Comparison of ENCODE assay signal across 9 mouse cellular contexts in genomic region chr3:84654246-84654826, GRCm38 (mm10). TPM values are rescaled to one million over a fixed set of nuclear protein-coding genes. Genes with fewer than 3 reads are reported as not detected.
DNase-seq lines count a peak whose midpoint lies in the region; ATAC-seq and TF ChIP-seq lines count a peak whose summit lies in the region.
"Had no signal": no experiment of that assay in that cellular context is flagged by ENCODE, and none has a peak within 500 bp of the region (broad histone marks: within the 10 kb centered on the region; RNA-seq: fewer than 3 reads in every experiment).

No protein-coding gene starts in this region.

- peak; percentile 89 for DNase-seq in heart, adult 11 months
- no peak for DNase-seq in heart, postnatal 25 days (ENCODE audit: low spot score)
- DNase-seq in forebrain, embryonic 11.5 days (ENCODE audit: low spot score), result no peak
- no peak for DNase-seq in layer of hippocampus, adult 8-10 months (ENCODE audit: low spot score in 2 of 2)
- DNase-seq in left cerebral cortex, postnatal 36 days (ENCODE audit: low spot score in 2 of 2), result no peak

- H3K9me3 ChIP-seq in forebrain, embryonic 11.5 days (ENCODE audit: control insufficient read depth, low read length), result no peaks in the 10 kb centered on the region
- no peaks in the 10 kb centered on the region for H3K9me3 ChIP-seq in intestine, postnatal 0 days (ENCODE audit: control insufficient read depth)
- H3K9me3 ChIP-seq in midbrain, embryonic 16.5 days (replicated peaks; ENCODE audit: control insufficient read depth, low read length, poor library complexity, severe bottlenecking), result no peaks in the 10 kb centered on the region

- no peaks in the 10 kb centered on the region for H3K36me3 ChIP-seq in forebrain, embryonic 11.5 days (ENCODE audit: control insufficient read depth, insufficient read depth, low read length)
- no peaks in the 10 kb centered on the region for H3K36me3 ChIP-seq in intestine, postnatal 0 days (ENCODE audit: control insufficient read depth, insufficient read depth)
- no peaks in the 10 kb centered on the region for H3K36me3 ChIP-seq in midbrain, embryonic 16.5 days (ENCODE audit: control insufficient read depth, insufficient read depth, low read length)

- no peaks in the 10 kb centered on the region for H3K27me3 ChIP-seq in forebrain, embryonic 11.5 days (ENCODE audit: control insufficient read depth, insufficient read depth, low read length)
- no peaks in the 10 kb centered on the region for H3K27me3 ChIP-seq in intestine, postnatal 0 days (replicated peaks; ENCODE audit: control insufficient read depth, insufficient read depth, low read length)
- no peaks in the 10 kb centered on the region for H3K27me3 ChIP-seq in midbrain, embryonic 16.5 days (ENCODE audit: control insufficient read depth, insufficient read depth, low read depth, low read length)
- H3K27me3 ChIP-seq: Patski had no signal

- ATAC-seq in activated CD4-positive, CD25-positive, alpha-beta regulatory T cell, adult 4 months, result peak; percentile 91
- ATAC-seq in forebrain, embryonic 11.5 days (replicated peaks; ENCODE audit: low FRiP score), result no peak; the same call in 1 of the 2 replicates
- peak; percentile 87 for ATAC-seq in intestine, postnatal 0 days
- ATAC-seq in midbrain, embryonic 16.5 days, result peak; percentile 55
- ATAC-seq: Patski had no signal

- H3K9ac ChIP-seq in forebrain, embryonic 11.5 days (ENCODE audit: low read length), result no peak overlapping the region
- no peak overlapping the region for H3K9ac ChIP-seq in intestine, postnatal 0 days (ENCODE audit: low read depth, low read length)
- H3K9ac ChIP-seq in midbrain, embryonic 16.5 days (ENCODE audit: low read depth, low read length), result no peak overlapping the region

- intact Hi-C loops in heart, postnatal 25 days (cut with DNase I), result no loop called here
- intact Hi-C loops in left cerebral cortex, postnatal 36 days (cut with DNase I), result no loop called here

- peaks cover 5% of the 10 kb centered on the region for H3K4me1 ChIP-seq in forebrain, embryonic 11.5 days (replicated peaks; ENCODE audit: control insufficient read depth, insufficient read depth, low read length)
- peaks cover 19% of the 10 kb centered on the region for H3K4me1 ChIP-seq in intestine, postnatal 0 days (replicated peaks; ENCODE audit: control insufficient read depth, insufficient read depth, low read length)
- peaks cover 14% of the 10 kb centered on the region for H3K4me1 ChIP-seq in midbrain, embryonic 16.5 days (ENCODE audit: control insufficient read depth, insufficient read depth, low read length)

- TF ChIP-seq CTCF in intestine, postnatal 0 days (IDR thresholded peaks at IDR 0.05; ENCODE audit: low read depth), result no peak

- no peak overlapping the region for H3K27ac ChIP-seq in forebrain, embryonic 11.5 days (ENCODE audit: low read depth, low read length)
- H3K27ac ChIP-seq in intestine, postnatal 0 days (ENCODE audit: low read depth, low read length), result peak overlapping the region; percentile 37
- H3K27ac ChIP-seq in midbrain, embryonic 16.5 days (ENCODE audit: low read length), result no peak overlapping the region

- peak overlapping the region; percentile 12; the same call in 1 of the 2 replicates for H3K4me2 ChIP-seq in forebrain, embryonic 11.5 days (ENCODE audit: low read depth, low read length, severe bottlenecking)
- peak overlapping the region; percentile 60 for H3K4me2 ChIP-seq in intestine, postnatal 0 days (replicated peaks; ENCODE audit: low read depth)
- peak overlapping the region; percentile 41 for H3K4me2 ChIP-seq in midbrain, embryonic 16.5 days (ENCODE audit: low read length)

- 41% methylated on average over 12 of the region's 12 CpGs for WGBS in forebrain, embryonic 11.5 days
- WGBS in intestine, postnatal 0 days, result 9% methylated on average over 12 of the region's 12 CpGs
- WGBS in midbrain, embryonic 16.5 days, result 35% methylated on average over 12 of the region's 12 CpGs

- no peak overlapping the region for H3K4me3 ChIP-seq in forebrain, embryonic 11.5 days (ENCODE audit: low read depth, low read length)
- peak overlapping the region; percentile 20 for H3K4me3 ChIP-seq in intestine, postnatal 0 days (ENCODE audit: low read depth, low read length)
- no peak overlapping the region for H3K4me3 ChIP-seq in midbrain, embryonic 16.5 days (ENCODE audit: low read depth, low read length)

RNA-seq across cellular contexts. Expression of gene Tmem154, which starts 11.7 kb away (rescaled TPM):
- total RNA-seq in heart, postnatal 25 days (2021), result 1 to 10 TPM; 1.5 TPM
- 100 to 1,000 TPM; 124 to 153 TPM for polyA plus RNA-seq in activated CD4-positive, CD25-positive, alpha-beta regulatory T cell, adult 4 months (2017; shearing (Covaris generic))
- polyA plus RNA-seq in forebrain, embryonic 11.5 days (2014; fragmentation: Nextera tagmentation; extraction: Ambion mirVana), result 0.15 and 0.41 TPM in 2 replicates
- polyA plus RNA-seq in intestine, postnatal 0 days (2015; fragmentation: Nextera tagmentation; extraction: Ambion mirVana), result 0.76 and 0.93 TPM in 2 replicates
- polyA plus RNA-seq in midbrain, embryonic 16.5 days (2015; fragmentation: Nextera tagmentation; extraction: Ambion mirVana), result 0.87 and 1.3 TPM in 2 replicates
- 1 to 10 TPM in 2 of 4 experiments, under 1 TPM in 2; 0.49 to 2.8 (median 0.92) TPM for total RNA-seq in layer of hippocampus, adult 8-10 months (2022)
- total RNA-seq in left cerebral cortex, postnatal 36 days (2021), result under 1 TPM; 0.20 to 0.32 TPM

Comparison
In these comparisons a context has a peak if more than half of its experiments do, and no peak if none do; other contexts are left out.
1. RNA of gene Tmem154, which starts 11.7 kb away (polyA plus RNA-seq): 124 to 153 TPM in activated CD4-positive, CD25-positive, alpha-beta regulatory T cell, adult 4 months; 0.87 to 1.3 TPM in midbrain, embryonic 16.5 days, 0.76 to 0.93 TPM in intestine, postnatal 0 days and 0.15 to 0.41 TPM in forebrain, embryonic 11.5 days; every median in the first group is over 10 times any median in the second.
2. Peak in every context shown above with its lines, with median percentiles within 50 percentile points of each other: H3K4me2 ChIP-seq.